Mouse (Mus musculus) G1E (cell line): ENCODE measurements around the gene Tbc1d16.

Source experiments
- CTCF ChIP-seq: IDR thresholded peaks from 2 replicates; pipeline ENCODE4 v1.5.1; 2012; ENCODE audit warnings: low read depth, low read length, inconsistent platforms, mixed read lengths
- GATA1 ChIP-seq: IDR thresholded peaks from 2 replicates; pipeline ENCODE4 v1.6.1; 2012; ENCODE audit warnings: borderline replicate concordance, low read length, inconsistent platforms, mixed read lengths
- POLR2AphosphoS5 ChIP-seq: IDR thresholded peaks from 2 replicates; pipeline ENCODE4 v1.6.1; 2012; ENCODE audit warnings: low read depth, low read length, inconsistent platforms; ENCODE audit not compliant: insufficient replicate concordance

- no peak for TF ChIP-seq CTCF
- TF ChIP-seq POLR2AphosphoS5 = no peak
- TF ChIP-seq GATA1 = no peak
These were observed 122.6 kb downstream of the Tbc1d16 start for GRCm38 (mm10) chr11:119105748-119106147.
